Mouse (Mus musculus) bone marrow, adult 2 months (tissue): ENCODE data around the gene Tarsl2.

Experiments used
- CTCF ChIP-seq: fragments of 200-500 bp; IDR thresholded peaks from 2 replicates; pipeline ENCODE4 v1.5.1; 2011; ENCODE audit warnings: low read length, control low read depth; ENCODE audit not compliant: control insufficient read depth, insufficient read depth
- POLR2A ChIP-seq: fragments of 200-500 bp; IDR thresholded peaks from 2 replicates; pipeline ENCODE4 v1.6.1; 2011; ENCODE audit warnings: low read depth, mild to moderate bottlenecking, control low read depth, low read length, borderline replicate concordance; ENCODE audit not compliant: control insufficient read depth

DNA sequence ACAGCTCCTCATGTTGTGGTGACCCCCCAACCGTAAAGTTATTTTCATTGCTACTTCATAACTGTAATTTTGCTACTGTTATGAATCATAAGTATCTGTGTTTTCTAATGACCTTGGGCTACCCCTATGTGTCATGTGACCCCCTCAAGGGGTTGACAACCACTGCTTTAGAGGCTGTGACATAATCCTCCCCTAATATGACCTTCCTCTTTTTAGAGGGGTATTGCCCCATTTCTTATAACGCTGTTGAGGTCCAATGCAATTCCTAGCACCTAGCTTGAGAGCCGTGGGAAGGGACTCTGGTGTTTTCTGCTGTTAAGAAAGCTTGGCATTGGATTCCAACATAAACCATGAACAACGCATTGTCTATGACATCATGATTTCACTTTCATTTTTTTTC is 6.0 kb downstream of the Tarsl2 start:
- no peak for TF ChIP-seq POLR2A
- TF ChIP-seq CTCF = no peak
